Mouse (Mus musculus) liver, postnatal 0 days (tissue): ENCODE data around the gene 1700003E16Rik. TPM values are rescaled to one million over a fixed set of nuclear protein-coding genes. Genes with fewer than 3 reads are reported as not detected.

Experiments used
- ATAC-seq: fragments of 200-750 bp; cut with Nextera tagmentation; 2 replicates; pipeline ENCODE4 v1.8.0; 2017; ENCODE audit warnings: mild to moderate bottlenecking, moderate library complexity
- DNase-seq: peaks from one replicate; pipeline ENCODE4 v3.0.0-alpha.2; 2016
- H3K27ac ChIP-seq: fragments of 300-500 bp; sonication (generic); 2 replicates; pipeline ENCODE4 v1.5.1; 2014; ENCODE audit warnings: antibody characterized with exemption, moderate library complexity, mild to moderate bottlenecking, low read depth
- H3K27me3 ChIP-seq: fragments of 300-500 bp; sonication (generic); 2 replicates; pipeline ENCODE4 v1.6.1; 2014; ENCODE audit warnings: low read length, control low read depth, mixed read lengths; ENCODE audit not compliant: insufficient read depth
- H3K36me3 ChIP-seq: fragments of 300-500 bp; sonication (generic); replicated peaks from 2 replicates; pipeline ENCODE4 v1.6.1; 2014; ENCODE audit warnings: mild to moderate bottlenecking, control low read depth, low read length, moderate library complexity, mixed read lengths; ENCODE audit not compliant: insufficient read depth
- H3K4me1 ChIP-seq: fragments of 300-500 bp; sonication (generic); 2 replicates; pipeline ENCODE4 v1.6.1; 2014; ENCODE audit warnings: antibody characterized with exemption, mild to moderate bottlenecking, control low read depth; ENCODE audit not compliant: insufficient read depth
- H3K4me2 ChIP-seq: fragments of 300-500 bp; sonication (generic); 2 replicates; pipeline ENCODE4 v1.6.1; 2014; ENCODE audit warnings: low read depth, mild to moderate bottlenecking, low read length, moderate library complexity, mixed read lengths
- H3K4me3 ChIP-seq: fragments of 300-500 bp; sonication (generic); 2 replicates; pipeline ENCODE4 v1.5.1; 2014; ENCODE audit warnings: low read depth, low read length
- H3K9ac ChIP-seq: fragments of 300-500 bp; sonication (generic); replicated peaks from 2 replicates; pipeline ENCODE4 v1.6.1; 2014; ENCODE audit warnings: mild to moderate bottlenecking, moderate library complexity
- H3K9me3 ChIP-seq: fragments of 300-500 bp; sonication (generic); 2 replicates; pipeline ENCODE4 v1.6.1; 2016; ENCODE audit warnings: mild to moderate bottlenecking, control low read depth, low read length, mixed read lengths
- CTCF ChIP-seq: sonication (generic); IDR thresholded peaks from 2 replicates; pipeline ENCODE4 v1.5.1; 2016; ENCODE audit warnings: antibody characterized with exemption, low read depth
- EP300 ChIP-seq: IDR thresholded peaks from 2 replicates; pipeline ENCODE4 v1.6.1; 2016; ENCODE audit warnings: antibody characterized with exemption, low read depth, mild to moderate bottlenecking
- WGBS: fragments of 180-500 bp; shearing (Covaris S2); extraction: QIAGEN DNeasy Blood & Tissue Kit; methylation state at CpG from one replicate; pipeline ENCODE4 v1.1.7; 2014; ENCODE audit not compliant: insufficient replicate concordance; 5-methylcytosine and 5-hydroxymethylcytosine counted together
- polyA plus RNA-seq: library from polyadenylated mRNA; unstranded; fragments of >200 nt; fragmentation: Nextera tagmentation; extraction: Ambion mirVana; gene quantifications from 2 replicates; pipeline ENCODE4 v1.2.1, GENCODE M21; 2015

The 1700003E16Rik gene
- polyA plus RNA-seq, 1 experiment from 2014 or later: 0.25 TPM

DNA sequence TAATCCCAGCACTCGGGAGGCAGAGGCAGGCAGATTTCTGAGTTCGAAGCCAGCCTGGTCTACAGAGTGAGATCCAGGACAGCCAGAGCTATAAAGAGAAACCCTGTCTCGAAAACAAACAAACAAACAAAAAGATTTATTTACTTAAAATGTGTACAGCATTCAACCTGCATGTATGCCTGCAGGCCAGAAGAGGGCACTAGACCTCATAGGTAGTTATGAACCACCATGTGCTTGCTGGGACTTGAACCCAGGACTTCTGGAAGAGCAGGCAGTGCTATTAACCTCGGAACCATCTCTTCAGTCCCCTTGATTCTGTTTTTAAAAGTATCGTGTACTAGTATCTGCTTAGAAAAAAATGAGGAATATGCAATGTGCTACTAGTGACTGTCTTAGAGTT, 28.8 kb upstream of the 1700003E16Rik start:
- H3K27me3 ChIP-seq: no peaks in the 10 kb centered on the region
- ATAC-seq (no peak), DNase-seq (no peak)
- peaks cover 27% of the 10 kb centered on the region for H3K4me1 ChIP-seq
- TF ChIP-seq EP300 (no peak), CTCF (peak; percentile 58)
- 0 out of 2 replicates have a peak, but pooled peaks cover 3% of the 10 kb centered on the region for H3K36me3 ChIP-seq
- H3K4me2 ChIP-seq: no peak overlapping the region
- WGBS: 83% methylated on average over 5 of the region's 5 CpGs
- no peak overlapping the region for H3K4me3 ChIP-seq
- no peak overlapping the region for H3K27ac ChIP-seq
- H3K9ac ChIP-seq: no peak overlapping the region
- no peaks in the 10 kb centered on the region for H3K9me3 ChIP-seq

DNA sequence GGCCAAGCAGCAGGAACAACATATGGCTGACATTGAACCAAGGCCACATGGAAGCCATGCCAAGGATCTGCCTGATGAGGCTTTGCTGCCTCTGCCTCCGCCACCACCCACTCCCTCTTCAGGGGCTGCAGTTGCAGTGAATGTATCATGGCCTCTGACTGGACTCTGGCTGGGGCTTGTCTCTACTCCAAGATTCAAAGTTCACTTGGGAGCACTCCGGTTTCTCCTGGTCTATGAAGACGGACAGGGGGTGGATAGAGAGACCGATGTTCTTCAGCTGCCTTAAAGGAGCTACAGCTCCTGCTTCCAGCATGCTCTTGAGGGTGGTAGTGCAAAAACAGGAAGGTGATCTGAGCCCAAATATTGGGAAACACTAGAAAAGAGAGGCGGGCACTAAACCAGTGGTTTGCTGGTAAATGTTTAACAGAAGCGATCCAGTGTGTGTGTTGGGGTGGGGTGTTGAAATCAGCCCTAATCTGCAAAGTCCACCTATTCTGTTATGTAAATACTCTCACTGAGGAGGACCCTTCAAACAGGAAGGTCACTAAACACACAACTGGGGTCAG, 24.7 kb upstream of the 1700003E16Rik start:
- peaks cover 26% of the 10 kb centered on the region for H3K4me1 ChIP-seq
- no peaks in the 10 kb centered on the region for H3K27me3 ChIP-seq
- H3K9ac ChIP-seq: peak overlapping the region; percentile 3
- no peak for TF ChIP-seq CTCF
- TF ChIP-seq EP300: peak; percentile 46; the same call in 1 of the 2 replicates
- no peaks in the 10 kb centered on the region for H3K9me3 ChIP-seq
- no peaks in the 10 kb centered on the region for H3K36me3 ChIP-seq
- peak overlapping the region; percentile 30; the same call in 1 of the 2 replicates for H3K4me2 ChIP-seq
- no peak overlapping the region for H3K4me3 ChIP-seq
- ATAC-seq (peak; percentile 90), DNase-seq (peak; percentile 49)
- H3K27ac ChIP-seq: peak overlapping the region; percentile 88
- 36% methylated on average over 6 of the region's 6 CpGs for WGBS

DNA sequence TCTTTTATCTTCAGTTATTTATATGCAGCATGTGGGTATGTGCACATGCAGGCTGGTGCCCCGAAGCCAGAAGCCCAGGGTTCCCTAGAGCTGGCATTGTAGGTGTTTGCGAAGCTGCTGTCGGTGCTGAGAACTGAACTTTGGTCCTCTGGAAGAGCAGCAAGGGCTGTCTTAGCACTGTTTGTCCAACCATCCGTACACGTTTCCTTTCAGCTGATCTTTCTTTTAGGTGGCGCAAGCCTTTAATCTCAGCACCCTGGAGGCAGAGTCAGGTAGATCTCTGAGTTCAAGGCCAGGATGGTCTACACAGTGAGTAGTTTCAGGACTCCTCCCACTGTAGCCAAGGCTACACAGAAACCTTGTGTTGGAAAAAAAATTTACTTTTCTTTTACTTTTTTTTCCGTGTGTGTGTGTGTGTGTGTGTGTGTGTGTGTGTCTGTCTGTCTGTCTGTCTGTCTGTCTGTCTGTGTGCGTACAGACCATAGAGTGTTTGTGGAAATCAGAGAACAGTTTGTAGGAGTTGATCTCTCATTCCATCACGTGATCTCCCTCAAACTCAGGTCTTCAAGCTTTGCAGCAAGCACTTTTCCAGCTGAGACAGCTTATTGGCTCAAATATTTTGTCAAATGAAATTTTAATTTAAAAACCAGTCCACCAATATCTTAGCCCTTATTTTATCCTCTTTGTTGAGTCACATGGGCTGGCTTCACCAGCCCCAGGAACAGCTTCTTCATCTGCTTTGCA, 23.9 kb upstream of the 1700003E16Rik start:
- H3K9ac ChIP-seq: no peak overlapping the region
- WGBS: 51% methylated on average over 9 of the region's 9 CpGs
- no peak overlapping the region for H3K4me3 ChIP-seq
- peak overlapping the region; percentile 30; the same call in 1 of the 2 replicates for H3K4me2 ChIP-seq
- H3K4me1 ChIP-seq: peaks cover 28% of the 10 kb centered on the region
- H3K27ac ChIP-seq: peak overlapping the region; percentile 88
- no peaks in the 10 kb centered on the region for H3K36me3 ChIP-seq
- H3K9me3 ChIP-seq: no peaks in the 10 kb centered on the region
- peak; percentile 11 for DNase-seq
- ATAC-seq: peak; percentile 48
- H3K27me3 ChIP-seq: no peaks in the 10 kb centered on the region
- TF ChIP-seq CTCF (no peak), EP300 (no peak)

DNA sequence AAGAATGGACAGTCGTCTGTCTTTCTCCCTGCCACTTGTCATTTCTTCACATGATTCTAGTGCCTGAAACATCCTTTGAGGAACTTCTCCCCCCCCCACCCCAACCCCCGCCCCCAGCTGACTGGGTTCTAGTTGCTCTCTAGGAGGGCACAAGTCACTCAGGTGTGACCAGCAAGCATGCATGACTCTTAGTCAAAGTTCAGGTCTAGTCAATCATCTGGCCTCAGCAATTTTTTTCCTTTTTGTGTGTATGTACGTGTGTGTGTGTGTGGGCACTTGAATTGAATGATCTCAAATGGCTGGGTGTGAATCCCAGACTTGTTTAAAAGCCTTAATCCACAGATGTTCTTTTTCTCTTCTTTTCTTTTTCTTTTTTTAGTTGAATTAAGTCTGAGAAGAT, 22.0 kb upstream of the 1700003E16Rik start:
- WGBS: 55% methylated on average over 3 of the region's 3 CpGs
- no peak for TF ChIP-seq CTCF
- TF ChIP-seq EP300: no peak
- Histone ChIP-seq H3K9ac (no peak overlapping the region), H3K4me3 (no peak overlapping the region), H3K27ac (no peak overlapping the region), H3K4me2 (no peak overlapping the region), H3K4me1 (peaks cover 44% of the 10 kb centered on the region), H3K9me3 (no peaks in the 10 kb centered on the region), H3K27me3 (no peaks in the 10 kb centered on the region), H3K36me3 (no peaks in the 10 kb centered on the region)
- DNase-seq: peak; percentile 10
- ATAC-seq: no peak

- Histone ChIP-seq H3K27me3 (no peaks in the 10 kb centered on the region), H3K36me3 (no peaks in the 10 kb centered on the region), H3K27ac (peak within 1 kb of the TSS; percentile 86; the same call in 1 of the 2 replicates), H3K4me3 (peak within 1 kb of the TSS; percentile 56), H3K4me2 (peak within 1 kb of the TSS; percentile 87), H3K4me1 (peaks cover 44% of the 10 kb centered on the region), H3K9ac (peak within 1 kb of the TSS; percentile 75), H3K9me3 (no peaks in the 10 kb centered on the region)
- DNase-seq (peak; percentile 14), ATAC-seq (no peak)
- TF ChIP-seq EP300 (no peak), CTCF (no peak)
- 57% methylated on average over 7 of the region's 7 CpGs for WGBS
Measured at GRCm38 (mm10) chr6:83134951-83135513, 21.2 kb upstream of the 1700003E16Rik start, which contains the start of gene Rtkn. Rtkn (plus strand) TSS chr6:83135463.

- no peak for ATAC-seq
- 19% methylated on average over 34 of the region's 37 CpGs for WGBS
- Histone ChIP-seq H3K4me2 (peak overlapping the region; percentile 87), H3K36me3 (no peaks in the 10 kb centered on the region), H3K27me3 (no peaks in the 10 kb centered on the region), H3K9me3 (no peaks in the 10 kb centered on the region), H3K4me3 (peak overlapping the region; percentile 56), H3K9ac (peak overlapping the region; percentile 75), H3K27ac (peak overlapping the region; percentile 86; the same call in 1 of the 2 replicates), H3K4me1 (peaks cover 42% of the 10 kb centered on the region)
- TF ChIP-seq EP300: no peak
- no peak for TF ChIP-seq CTCF
- DNase-seq: peak; percentile 52
Measured at GRCm38 (mm10) chr6:83135571-83136161, 20.5 kb upstream of the 1700003E16Rik start.
